Mouse (Mus musculus): Measurements from ENCODE around the gene Slc15a3. TPM values are rescaled to one million over a fixed set of nuclear protein-coding genes. Genes with fewer than 3 reads are reported as not detected.

Gene Slc15a3
- polyA plus RNA-seq, 1 experiment from 2014 or later: 1.2 TPM

DNA sequence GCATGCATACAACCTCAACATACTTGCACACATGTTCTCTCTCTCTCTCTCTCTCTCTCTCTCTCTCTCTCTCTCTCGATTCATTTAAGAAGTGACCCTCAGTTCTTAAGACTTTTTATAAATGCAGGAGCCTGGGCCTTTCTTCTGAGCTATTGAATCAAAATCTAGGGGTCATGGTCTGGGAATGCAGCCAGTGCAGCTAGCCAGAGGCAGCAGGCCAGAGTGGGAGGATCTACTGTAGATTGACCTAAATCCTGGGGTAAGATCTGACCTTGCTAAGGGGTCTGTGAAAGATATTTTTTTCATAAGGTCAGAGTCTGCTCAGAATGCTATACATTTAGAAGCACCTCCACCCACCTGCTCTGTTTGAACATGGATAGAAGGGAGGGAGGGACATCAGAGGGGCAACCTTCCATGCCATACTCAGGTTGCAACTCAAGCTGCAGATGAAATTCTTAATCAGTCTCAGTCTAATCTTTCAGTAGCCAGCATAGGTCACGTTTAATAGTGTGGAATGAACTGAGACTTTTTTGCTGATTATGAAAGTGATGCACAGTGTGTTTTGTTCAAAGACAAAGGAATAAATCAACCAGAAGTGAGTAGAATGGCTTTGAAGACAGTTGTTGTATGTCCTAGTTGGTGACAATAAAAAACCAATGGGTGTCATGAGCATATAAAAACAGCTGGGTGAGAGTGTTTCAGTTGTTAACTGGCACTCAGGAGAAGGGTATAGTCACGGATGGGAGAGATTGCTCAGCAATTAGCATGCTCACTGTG is 8.0 kb downstream of the Slc15a3 start:
- Histone ChIP-seq H3K4me3 (no peak overlapping the region), H3K27me3 (replicated peaks) (peaks cover 64% of the 10 kb centered on the region), H3K9ac (no peak overlapping the region), H3K4me1 (no peaks in the 10 kb centered on the region), H3K4me2 (no peak overlapping the region), H3K9me3 (replicated peaks) (no peaks in the 10 kb centered on the region), H3K36me3 (no peaks in the 10 kb centered on the region), H3K27ac (no peak overlapping the region)
- no peak for ATAC-seq
- WGBS (ENCODE audit: insufficient replicate concordance): 49% methylated on average over 3 of the region's 3 CpGs

DNA sequence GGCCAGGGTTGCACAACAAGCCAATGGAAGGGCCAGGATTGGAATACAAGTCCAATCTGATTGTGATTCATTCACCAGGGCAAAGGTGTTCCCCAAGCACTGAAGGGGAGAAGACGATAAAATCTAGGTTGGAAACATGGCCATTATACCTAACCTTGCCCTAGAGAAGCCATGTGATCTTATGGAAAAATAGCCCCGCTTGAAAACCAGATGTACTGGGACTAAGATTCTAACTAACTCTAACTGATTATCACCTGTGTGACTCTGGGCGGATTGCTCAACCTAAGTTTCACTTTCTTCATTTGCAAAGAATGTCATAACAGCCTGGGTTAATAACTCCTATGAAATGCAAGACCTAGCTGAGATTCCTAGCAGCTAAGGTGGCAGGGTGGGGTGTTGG is 15.9 kb downstream of the Slc15a3 start:
- H3K9ac ChIP-seq: no peak overlapping the region
- no peak for ATAC-seq
- peaks cover 21% of the 10 kb centered on the region; the same call in 1 of the 2 replicates for H3K27me3 ChIP-seq (replicated peaks)
- H3K4me3 ChIP-seq: no peak overlapping the region
- H3K27ac ChIP-seq: no peak overlapping the region
- H3K4me2 ChIP-seq: no peak overlapping the region
- 69% methylated on average over 3 of the region's 3 CpGs for WGBS (ENCODE audit: insufficient replicate concordance)
- H3K36me3 ChIP-seq: peaks cover 13% of the 10 kb centered on the region
- no peaks in the 10 kb centered on the region for H3K9me3 ChIP-seq (replicated peaks)
- H3K4me1 ChIP-seq: no peaks in the 10 kb centered on the region

DNA sequence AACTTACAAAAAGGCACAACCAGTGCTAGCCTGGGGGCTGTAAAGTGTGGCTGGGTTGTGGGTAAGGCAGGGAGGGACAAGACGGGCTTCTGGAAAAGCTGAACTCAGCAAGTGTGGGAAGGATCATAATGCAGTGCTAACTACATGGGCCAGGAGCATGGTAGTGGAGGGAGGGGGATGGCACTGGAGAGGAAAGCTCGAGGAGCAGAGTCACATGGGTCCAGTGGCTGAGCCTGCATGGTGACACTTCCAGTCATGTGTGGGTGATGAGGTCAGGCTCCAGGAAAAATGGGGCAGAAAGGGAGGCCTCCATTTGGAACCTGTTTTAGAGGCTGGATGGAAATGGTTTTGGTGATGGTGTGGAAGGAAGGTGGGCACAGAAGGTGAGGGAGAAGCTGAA is 17.0 kb downstream of the Slc15a3 start:
- WGBS (ENCODE audit: insufficient replicate concordance): 39% methylated on average over 2 of the region's 2 CpGs

DNA sequence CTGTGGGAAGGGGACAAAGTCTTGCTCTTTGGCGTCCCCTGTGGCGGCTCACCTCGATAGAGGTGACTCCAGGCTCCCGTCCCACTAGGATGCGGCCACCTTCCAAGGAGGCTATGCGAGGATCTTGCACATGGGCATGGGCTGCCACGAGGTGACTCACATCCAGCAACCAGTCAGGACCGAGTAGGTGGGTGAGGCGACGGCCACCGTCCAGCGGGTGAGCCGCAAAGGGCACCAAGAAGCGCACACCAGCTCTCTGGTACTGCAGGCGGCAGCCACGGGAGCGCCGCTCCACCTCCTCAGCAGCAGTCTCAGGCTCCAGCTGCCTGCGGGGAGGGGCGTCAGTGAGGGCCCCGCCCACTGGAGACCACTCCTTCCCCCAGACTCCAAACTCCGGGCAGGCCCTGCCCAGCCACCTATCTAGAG is 20.6 kb downstream of the Slc15a3 start:
- no peak overlapping the region for H3K4me2 ChIP-seq
- H3K9me3 ChIP-seq (replicated peaks): no peaks in the 10 kb centered on the region
- peaks cover 42% of the 10 kb centered on the region for H3K36me3 ChIP-seq
- H3K27ac ChIP-seq: no peak overlapping the region
- peak; percentile 6; the same call in 1 of the 2 replicates for ATAC-seq
- no peak overlapping the region for H3K4me3 ChIP-seq
- no peak overlapping the region for H3K9ac ChIP-seq
- WGBS (ENCODE audit: insufficient replicate concordance): 39% methylated on average over 22 of the region's 22 CpGs
- no peaks in the 10 kb centered on the region; the same call in 1 of the 2 replicates for H3K27me3 ChIP-seq (replicated peaks)
- H3K4me1 ChIP-seq: no peaks in the 10 kb centered on the region

More for the DNA sequence above, 17.0 kb downstream of the Slc15a3 start:
- Histone ChIP-seq H3K4me1 (no peaks in the 10 kb centered on the region), H3K4me2 (no peak overlapping the region), H3K36me3 (peaks cover 18% of the 10 kb centered on the region), H3K27ac (no peak overlapping the region), H3K9ac (no peak overlapping the region), H3K27me3 (replicated peaks) (peaks cover 19% of the 10 kb centered on the region; the same call in 1 of the 2 replicates), H3K4me3 (no peak overlapping the region), H3K9me3 (replicated peaks) (no peaks in the 10 kb centered on the region)
- no peak for ATAC-seq

DNA sequence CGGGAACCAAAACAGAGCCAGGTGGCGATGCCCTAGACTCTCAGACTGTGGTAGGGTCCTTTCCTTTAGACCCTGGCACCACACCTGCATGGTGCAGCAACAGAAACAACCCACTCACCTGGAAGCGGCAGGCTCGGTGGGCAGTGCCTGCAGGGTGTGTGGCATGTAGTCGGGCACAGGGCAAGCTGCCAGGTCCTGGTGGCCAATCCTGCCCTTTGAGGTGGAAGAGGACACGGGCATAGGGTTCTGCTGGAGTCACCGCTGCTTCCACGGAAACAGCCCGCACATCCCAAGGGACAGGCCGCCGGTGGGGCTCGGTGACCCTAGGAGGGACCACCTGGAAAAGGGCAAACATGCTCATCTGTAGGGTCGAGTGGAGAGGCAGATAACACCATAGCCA is 26.8 kb downstream of the Slc15a3 start:
- Histone ChIP-seq H3K36me3 (peaks cover 44% of the 10 kb centered on the region), H3K9ac (no peak overlapping the region)
- ATAC-seq: no peak

DNA sequence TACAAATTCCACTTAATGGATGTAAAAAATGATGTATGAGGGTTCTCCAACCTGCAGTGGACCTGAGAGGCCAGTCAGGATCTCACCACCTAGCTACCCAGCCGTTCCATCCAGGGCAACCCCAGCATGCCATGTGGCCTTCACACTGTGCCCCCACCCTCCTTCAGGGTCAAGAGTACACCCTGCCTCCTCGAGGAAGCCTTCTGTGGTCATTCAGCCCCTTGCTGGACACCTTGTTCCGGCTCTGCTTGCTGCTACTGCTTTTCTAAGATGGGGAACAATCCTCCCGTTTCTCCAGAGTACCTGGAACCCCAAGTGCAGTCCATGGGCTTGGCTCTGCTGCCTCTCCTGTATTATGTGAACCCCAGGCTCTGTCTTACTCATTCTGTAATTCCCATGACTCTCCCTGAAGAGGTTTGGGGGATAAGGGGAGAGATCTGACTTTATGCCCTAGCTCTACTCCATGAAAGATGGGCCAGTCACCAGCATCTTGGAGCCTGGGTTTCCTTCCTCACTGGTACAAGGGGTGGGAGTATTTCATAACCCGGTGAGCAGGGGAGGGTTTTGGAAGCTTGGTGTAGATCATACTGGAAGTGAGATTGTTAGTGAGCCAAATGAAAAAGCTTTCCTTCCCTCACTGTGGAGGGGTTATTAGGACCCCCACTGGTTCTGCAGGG is 28.6 kb downstream of the Slc15a3 start:
- H3K27ac ChIP-seq: no peak overlapping the region
- H3K4me2 ChIP-seq: peak overlapping the region; percentile 62
- no peak overlapping the region for H3K9ac ChIP-seq

More for the DNA sequence above, 26.8 kb downstream of the Slc15a3 start:
- 73% methylated on average over 13 of the region's 13 CpGs for WGBS (ENCODE audit: insufficient replicate concordance)
- Histone ChIP-seq H3K4me1 (peaks cover 15% of the 10 kb centered on the region; the same call in 1 of the 2 replicates), H3K4me3 (no peak overlapping the region), H3K27me3 (replicated peaks) (peaks cover 44% of the 10 kb centered on the region), H3K27ac (no peak overlapping the region), H3K4me2 (no peak overlapping the region), H3K9me3 (replicated peaks) (no peaks in the 10 kb centered on the region)

DNA sequence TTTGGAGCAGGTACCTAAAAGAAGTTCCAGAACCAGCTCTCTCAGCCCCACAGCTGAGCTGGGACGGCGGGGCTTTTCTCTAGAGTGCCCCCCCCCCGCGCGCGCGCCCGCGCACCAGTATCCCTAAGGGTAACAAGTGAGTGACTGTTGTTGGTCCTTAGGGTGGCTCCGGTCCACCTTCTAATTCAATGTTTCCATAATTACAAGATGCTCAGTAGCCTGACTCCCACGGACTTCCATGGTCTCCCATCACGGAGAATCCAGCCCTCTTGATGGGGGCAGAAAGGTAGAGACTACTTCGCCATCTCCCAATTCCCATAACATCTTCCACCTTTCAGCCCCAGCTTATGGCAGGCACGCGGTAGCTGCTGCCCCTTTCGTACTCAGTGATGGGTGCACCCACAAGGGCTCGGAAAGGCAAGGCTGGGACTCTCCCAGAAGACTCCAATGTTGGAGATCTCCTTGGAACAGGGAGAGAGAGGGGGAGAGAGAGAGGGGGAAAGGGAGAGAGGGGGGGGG is 29.2 kb downstream of the Slc15a3 start:
- H3K27ac ChIP-seq: no peak overlapping the region
- H3K4me1 ChIP-seq: peaks cover 15% of the 10 kb centered on the region; the same call in 1 of the 2 replicates
- peak overlapping the region; percentile 57 for H3K4me3 ChIP-seq
- H3K9me3 ChIP-seq (replicated peaks): no peaks in the 10 kb centered on the region
- H3K36me3 ChIP-seq: peaks cover 55% of the 10 kb centered on the region
- no peak overlapping the region for H3K9ac ChIP-seq
- no peak for ATAC-seq
- H3K4me2 ChIP-seq: peak overlapping the region; percentile 62
- WGBS (ENCODE audit: insufficient replicate concordance): 5% methylated on average over 17 of the region's 17 CpGs
- H3K27me3 ChIP-seq (replicated peaks): peaks cover 47% of the 10 kb centered on the region

More for the DNA sequence above, 28.6 kb downstream of the Slc15a3 start:
- peaks cover 47% of the 10 kb centered on the region for H3K27me3 ChIP-seq (replicated peaks)
- no peaks in the 10 kb centered on the region for H3K9me3 ChIP-seq (replicated peaks)
- H3K4me1 ChIP-seq: peaks cover 15% of the 10 kb centered on the region; the same call in 1 of the 2 replicates
- 35% methylated on average over 5 of the region's 5 CpGs for WGBS (ENCODE audit: insufficient replicate concordance)
- no peak for ATAC-seq
- H3K4me3 ChIP-seq: peak overlapping the region; percentile 57
- peaks cover 54% of the 10 kb centered on the region for H3K36me3 ChIP-seq

DNA sequence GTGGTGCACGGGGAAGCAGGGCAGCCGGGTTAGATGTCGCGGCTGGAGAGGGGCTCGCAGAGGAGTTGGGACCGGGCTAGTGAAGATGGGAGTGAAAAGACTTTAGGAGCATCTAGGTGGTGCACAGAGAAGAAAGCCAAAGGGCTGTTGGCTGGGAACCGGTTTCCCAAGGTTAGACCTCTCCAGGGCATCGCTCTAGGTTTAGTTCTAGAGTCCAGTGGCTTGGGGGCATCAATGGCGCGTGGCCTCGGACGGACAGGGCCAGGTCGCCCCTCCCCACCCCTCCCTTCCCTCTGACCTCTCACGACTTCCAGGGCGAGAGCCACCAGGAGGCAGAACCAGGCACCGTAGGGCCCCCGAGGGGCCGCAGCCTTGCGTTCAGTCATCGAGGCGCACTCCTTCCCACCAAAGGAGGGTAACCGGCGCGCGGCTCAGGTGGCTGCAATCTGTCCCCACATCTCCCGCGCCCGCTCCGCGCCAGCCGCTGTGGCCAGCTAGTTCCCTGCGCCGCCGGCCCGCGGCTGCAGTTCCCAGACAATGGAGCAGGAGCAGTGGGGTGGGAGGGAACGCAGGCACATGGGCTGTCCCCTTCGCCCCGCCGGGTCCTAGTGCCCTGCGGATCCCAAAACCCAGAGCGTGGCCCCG is 29.8 kb downstream of the Slc15a3 start:
- Histone ChIP-seq H3K9me3 (replicated peaks) (no peaks in the 10 kb centered on the region), H3K27me3 (replicated peaks) (peaks cover 47% of the 10 kb centered on the region), H3K27ac (no peak overlapping the region), H3K9ac (peak overlapping the region; percentile 61), H3K36me3 (peaks cover 55% of the 10 kb centered on the region), H3K4me3 (peak overlapping the region; percentile 57), H3K4me1 (peaks cover 15% of the 10 kb centered on the region; the same call in 1 of the 2 replicates), H3K4me2 (peak overlapping the region; percentile 62)
- 1% methylated on average over 40 of the region's 43 CpGs for whole genome bisulfite sequencing (ENCODE audit: insufficient replicate concordance)
- peak; percentile 63 for ATAC-seq

DNA sequence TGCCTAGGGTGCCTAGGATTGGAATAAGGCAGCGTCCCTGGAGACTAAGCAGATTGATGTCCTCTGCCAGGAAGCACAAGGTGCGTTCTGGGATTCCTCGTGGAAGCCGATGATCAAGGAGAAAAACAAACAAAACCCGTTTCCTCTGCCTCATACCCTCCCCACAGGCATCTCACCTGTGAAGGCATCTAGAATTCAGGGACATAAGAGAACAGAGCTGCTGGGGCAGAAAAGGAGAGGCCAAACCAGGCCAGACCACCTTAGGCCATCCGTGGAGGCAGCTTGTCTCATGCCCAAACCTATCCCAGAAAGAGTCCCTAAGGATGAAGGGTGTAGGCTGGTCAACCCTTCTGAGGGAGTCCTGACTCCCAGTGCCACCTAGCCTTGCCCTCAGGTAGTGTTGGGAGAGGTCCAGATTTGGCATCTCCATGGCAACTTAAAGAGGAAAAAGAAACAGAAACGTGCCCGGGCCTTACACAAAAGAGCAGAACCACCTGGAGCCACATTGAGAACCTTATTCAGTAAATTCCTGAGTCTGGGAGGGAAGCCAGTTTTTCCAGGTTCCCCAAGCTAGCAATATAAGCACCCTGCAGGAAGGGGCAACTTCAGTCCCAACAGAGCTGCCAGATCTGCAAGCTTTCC is 30.5 kb downstream of the Slc15a3 start, which contains the start of gene Tmem132a:
Gene Tmem132a, minus strand, starts transcription at position 55 of the 642 bp plus-strand sequence.
- Histone ChIP-seq H3K9me3 (replicated peaks) (no peaks in the 10 kb centered on the region), H3K4me3 (peak within 1 kb of the TSS; percentile 57), H3K4me1 (peaks cover 15% of the 10 kb centered on the region; the same call in 1 of the 2 replicates), H3K36me3 (peaks cover 50% of the 10 kb centered on the region), H3K4me2 (peak within 1 kb of the TSS; percentile 62), H3K27me3 (replicated peaks) (peaks cover 47% of the 10 kb centered on the region), H3K27ac (no peak within 1 kb of the TSS), H3K9ac (peak within 1 kb of the TSS; percentile 61)
- WGBS (ENCODE audit: insufficient replicate concordance): 16% methylated on average over 8 of the region's 8 CpGs
- no peak for ATAC-seq

DNA sequence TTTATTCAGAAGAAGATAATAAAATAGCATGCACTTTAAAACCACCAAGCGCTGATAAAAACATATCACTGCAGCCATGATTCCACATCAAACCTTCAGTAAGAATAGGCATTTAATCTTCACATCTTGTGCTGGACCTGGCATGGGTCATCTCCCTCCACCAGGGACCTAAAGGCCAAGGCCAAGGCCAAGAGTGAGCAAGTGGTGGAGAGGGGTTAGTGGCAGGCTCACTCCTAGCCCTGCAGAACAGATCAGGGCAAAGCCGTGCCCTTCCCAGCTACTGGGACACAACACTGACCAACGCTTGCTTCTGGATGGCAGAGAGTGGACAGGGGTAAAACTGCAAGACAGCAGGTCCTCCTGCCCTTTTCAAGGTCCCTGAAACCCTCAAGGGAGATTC is 31.1 kb downstream of the Slc15a3 start:
- Histone ChIP-seq H3K27me3 (replicated peaks) (peaks cover 47% of the 10 kb centered on the region), H3K4me1 (peaks cover 15% of the 10 kb centered on the region; the same call in 1 of the 2 replicates), H3K4me3 (no peak overlapping the region), H3K9me3 (replicated peaks) (no peaks in the 10 kb centered on the region), H3K4me2 (no peak overlapping the region), H3K9ac (no peak overlapping the region), H3K27ac (no peak overlapping the region), H3K36me3 (peaks cover 43% of the 10 kb centered on the region)
- ATAC-seq: no peak
- WGBS (ENCODE audit: insufficient replicate concordance): 71% methylated on average over 3 of the region's 3 CpGs

DNA sequence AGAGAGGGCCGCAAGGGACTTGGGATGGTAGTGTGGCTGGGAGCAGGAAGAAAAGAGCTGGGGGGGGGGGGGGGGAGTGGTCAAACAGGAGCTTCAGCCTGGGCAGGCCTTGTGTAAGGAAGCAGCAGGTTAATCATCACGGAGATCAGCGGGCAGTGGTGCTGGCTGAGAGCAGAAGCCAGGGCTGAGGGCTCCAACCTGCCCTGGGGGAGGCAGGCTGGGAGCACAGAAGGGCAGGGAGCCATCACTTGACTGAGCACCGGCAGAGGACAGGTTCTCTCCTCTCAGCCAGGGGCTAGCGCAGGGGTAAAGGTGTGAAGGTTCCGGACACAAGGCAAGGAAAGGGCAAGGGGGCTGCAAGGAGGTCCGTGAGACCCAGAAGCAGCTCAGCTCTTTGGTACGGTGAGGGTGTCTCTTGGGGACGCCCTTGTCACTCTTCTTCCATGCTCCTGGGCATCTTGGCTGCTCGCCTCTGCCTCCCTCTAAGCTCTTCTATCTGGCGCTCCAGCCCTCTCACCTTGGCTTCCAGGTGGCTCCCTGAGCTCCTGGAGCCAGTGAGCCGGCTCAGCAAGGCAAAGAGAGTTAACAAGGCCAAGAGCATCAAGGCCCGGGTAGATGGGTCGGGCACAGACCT is 31.9 kb downstream of the Slc15a3 start:
- peaks cover 38% of the 10 kb centered on the region for H3K36me3 ChIP-seq
- H3K4me3 ChIP-seq: no peak overlapping the region
- H3K27ac ChIP-seq: no peak overlapping the region
- 61% methylated on average over 14 of the region's 14 CpGs for WGBS (ENCODE audit: insufficient replicate concordance)
- H3K9me3 ChIP-seq (replicated peaks): no peaks in the 10 kb centered on the region
- no peak overlapping the region for H3K4me2 ChIP-seq
- peaks cover 15% of the 10 kb centered on the region; the same call in 1 of the 2 replicates for H3K4me1 ChIP-seq
- H3K27me3 ChIP-seq (replicated peaks): peaks cover 47% of the 10 kb centered on the region
- ATAC-seq: no peak
- H3K9ac ChIP-seq: no peak overlapping the region

Measured in liver, embryonic 12.5 days (tissue).